Mouse (Mus musculus): ENCODE measurements around the gene Farsb.

DNA sequence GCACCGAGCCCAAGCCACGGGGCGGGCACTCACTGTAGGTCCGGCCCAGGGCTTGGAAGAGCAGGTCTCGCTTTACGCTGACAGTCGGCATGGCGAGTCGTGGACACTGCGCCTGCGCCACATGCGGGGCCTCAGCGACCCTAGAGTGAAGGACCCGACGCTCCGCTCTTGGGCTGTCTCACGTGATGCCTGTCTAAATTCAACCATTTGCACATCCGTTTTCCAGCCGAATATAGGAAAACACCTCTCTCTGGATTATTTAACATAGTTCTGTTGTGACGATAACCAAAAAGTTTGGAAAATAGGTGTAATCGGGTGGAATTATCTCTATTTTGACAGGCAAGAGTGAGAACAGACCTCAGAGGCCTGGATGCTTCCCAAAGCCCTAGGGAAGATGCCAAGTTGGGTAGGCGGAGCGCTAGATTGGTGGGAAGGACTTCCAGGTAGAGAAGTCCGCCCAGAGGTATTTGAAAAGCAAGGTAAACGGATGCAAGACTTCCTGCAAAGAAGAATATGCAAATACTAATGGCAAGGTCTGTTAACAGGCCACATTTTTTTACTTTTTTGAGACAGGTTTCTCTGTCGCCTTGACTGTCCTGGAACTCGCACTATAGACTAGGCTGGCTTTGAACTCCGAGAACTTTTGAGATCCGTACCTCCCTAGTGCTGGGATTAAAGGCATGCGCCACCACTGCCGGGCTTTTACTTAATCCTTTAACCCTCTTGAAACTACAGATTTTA lies at the start of gene Farsb:
- TF ChIP-seq ETS1 (conservative IDR thresholded peaks at IDR 0.05; ENCODE audit: low read depth, low read length) (peak; percentile 31; the same call in 1 of the 2 replicates), POLR2AphosphoS2 (IDR thresholded peaks at IDR 0.05; ENCODE audit: low read depth, low read length) (peak; percentile 85; the same call in 1 of the 2 replicates), ZKSCAN1 (IDR thresholded peaks at IDR 0.05; ENCODE audit: borderline replicate concordance, low read depth, low read length) (no peak), MAX (IDR thresholded peaks at IDR 0.05; ENCODE audit: low read length) (peak; percentile 100), ZNF384 (IDR thresholded peaks at IDR 0.05; ENCODE audit: low read depth, low read length) (peak; percentile 87), CTCF (conservative IDR thresholded peaks at IDR 0.05 in 1 of 2, IDR thresholded peaks at IDR 0.05 in 1 of 2; ENCODE audit: low read depth in 2 of 2, low read length in 2 of 2) (peak in 1 of 2 experiments; percentile 14; a peak in 1 of 4 replicates), E2F4 (IDR thresholded peaks at IDR 0.05; ENCODE audit: insufficient replicate concordance, low read depth, low read length) (no peak), SMC3 (IDR thresholded peaks at IDR 0.05; ENCODE audit: low read depth, low read length) (no peak), TCF12 (IDR thresholded peaks at IDR 0.05; ENCODE audit: low read depth, low read length) (peak; percentile 39)
